In the genomic region with DNA sequence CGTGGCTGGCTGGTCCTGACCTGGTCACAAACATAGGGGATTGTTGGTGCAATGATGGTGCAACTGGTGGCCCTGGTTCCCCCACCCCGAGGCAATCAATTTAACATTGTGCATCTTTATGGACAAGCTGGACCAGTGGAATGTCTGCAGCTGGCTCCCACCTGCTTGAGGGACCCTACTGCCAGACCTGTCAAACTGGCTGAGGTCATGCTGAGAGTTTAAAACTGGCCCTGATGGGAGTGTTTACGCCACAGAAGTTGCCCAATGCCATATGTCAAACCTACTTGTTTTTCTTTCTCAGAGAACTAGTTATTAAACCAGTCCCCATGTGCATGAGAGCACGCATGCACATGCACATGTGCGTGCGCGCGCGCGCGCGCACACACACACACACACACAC, we compare ENCODE assay signal across 17 mouse cellular contexts. TPM values are rescaled to one million over a fixed set of nuclear protein-coding genes. Genes with fewer than 3 reads are reported as not detected.
A peak's percentile ranks its signal among the peaks of the same experiment; 100 is the strongest.
DNase-seq lines count a peak whose midpoint lies in the region; ATAC-seq and TF ChIP-seq lines count a peak whose summit lies in the region.
"Had no signal": no experiment of that assay in that cellular context is flagged by ENCODE, and none has a peak within 500 bp of the region (broad histone marks: within the 10 kb centered on the region; RNA-seq: fewer than 3 reads in every experiment).

No protein-coding gene starts in this region.

- H3K36me3 ChIP-seq in heart, embryonic 10.5 days = no peaks in the 10 kb centered on the region
- no peaks in the 10 kb centered on the region for H3K36me3 ChIP-seq in limb, embryonic 14.5 days (ENCODE audit: control insufficient read depth, insufficient read depth, low read length)
- H3K36me3 ChIP-seq: embryonic facial prominence, embryonic 15.5 days; forebrain, embryonic 12.5 days; hindbrain, embryonic 10.5 days; neural tube, embryonic 12.5 days had no signal

- H3K27me3 ChIP-seq in heart, embryonic 10.5 days (ENCODE audit: insufficient read depth, poor library complexity, severe bottlenecking) = no peaks in the 10 kb centered on the region
- H3K27me3 ChIP-seq in limb, embryonic 14.5 days (ENCODE audit: control insufficient read depth, insufficient read depth, low read length) = no peaks in the 10 kb centered on the region
- H3K27me3 ChIP-seq: embryonic facial prominence, embryonic 15.5 days; forebrain, embryonic 12.5 days; neural tube, embryonic 12.5 days had no signal

- no peak for ATAC-seq in limb, embryonic 14.5 days (ENCODE audit: low FRiP score, low read depth)
- ATAC-seq: midbrain, embryonic 16.5 days had no signal

- H3K9ac ChIP-seq in limb, embryonic 14.5 days (ENCODE audit: low read depth, low read length, severe bottlenecking) = no peak overlapping the region
- H3K9ac ChIP-seq: embryonic facial prominence, embryonic 15.5 days; forebrain, embryonic 12.5 days; liver, embryonic 14.5 days; neural tube, embryonic 12.5 days had no signal

- 84% methylated on average over 12 of the region's 12 CpGs for WGBS in heart, embryonic 10.5 days
- 61% methylated on average over 12 of the region's 12 CpGs for WGBS in limb, embryonic 14.5 days

- H3K4me3 ChIP-seq in layer of hippocampus, adult 2 months = no peak overlapping the region
- H3K4me3 ChIP-seq in brown adipose tissue, adult 24 weeks (ENCODE audit: insufficient read depth, low read depth, low read length) = no peak overlapping the region
- H3K4me3 ChIP-seq in heart, embryonic 10.5 days = no peak overlapping the region
- no peak overlapping the region for H3K4me3 ChIP-seq in limb, embryonic 14.5 days (replicated peaks; ENCODE audit: low read length)
- H3K4me3 ChIP-seq: embryonic facial prominence, embryonic 15.5 days; forebrain, embryonic 12.5 days; hindbrain, embryonic 10.5 days; neural tube, embryonic 12.5 days had no signal

- H3K4me1 ChIP-seq in brown adipose tissue, adult 24 weeks (ENCODE audit: control insufficient read depth, insufficient read depth, insufficient read length, low read length) = peaks cover 16% of the 10 kb centered on the region
- H3K4me1 ChIP-seq in heart, embryonic 10.5 days = peaks cover 13% of the 10 kb centered on the region
- peaks cover 3% of the 10 kb centered on the region; the same call in 1 of the 2 replicates for H3K4me1 ChIP-seq in limb, embryonic 14.5 days (ENCODE audit: control insufficient read depth, insufficient read depth, low read length)
- H3K4me1 ChIP-seq: forebrain, embryonic 12.5 days; neural tube, embryonic 12.5 days had no signal

- H3K9me3 ChIP-seq in heart, embryonic 10.5 days = no peaks in the 10 kb centered on the region
- H3K9me3 ChIP-seq in limb, embryonic 14.5 days (ENCODE audit: control insufficient read depth, low read length) = no peaks in the 10 kb centered on the region
- H3K9me3 ChIP-seq: embryonic facial prominence, embryonic 15.5 days; forebrain, embryonic 12.5 days; hindbrain, embryonic 10.5 days; neural tube, embryonic 12.5 days had no signal

- no peak for DNase-seq in layer of hippocampus, adult 2 months (ENCODE audit: low spot score in 2 of 2)
- no peak for DNase-seq in layer of hippocampus, adult 9-11 months
- no peak for DNase-seq in heart, embryonic 10.5 days (ENCODE audit: low spot score)
- DNase-seq in limb, embryonic 14.5 days (ENCODE audit: low spot score) = no peak
- no peak for DNase-seq in urinary bladder, postnatal 14 days (ENCODE audit: low spot score)
- no peak for DNase-seq in gastrocnemius, postnatal 36 days
- DNase-seq: adrenal gland, postnatal 36 days; cerebellum, postnatal 25 days; thymus, adult 18-20 months had no signal

- H3K27ac ChIP-seq in layer of hippocampus, adult 2 months = peak overlapping the region; percentile 87; the same call in 1 of the 2 replicates
- H3K27ac ChIP-seq in brown adipose tissue, adult 24 weeks (replicated peaks; ENCODE audit: low read depth, low read length) = peak overlapping the region; percentile 60
- H3K27ac ChIP-seq in heart, embryonic 10.5 days = 0 out of 2 replicates have a peak overlapping the region, but pooled peaks have one; percentile 39
- 0 out of 2 replicates have a peak overlapping the region, but pooled peaks have one; percentile 48 for H3K27ac ChIP-seq in limb, embryonic 14.5 days (replicated peaks; ENCODE audit: low read depth, low read length)
- H3K27ac ChIP-seq: embryonic facial prominence, embryonic 15.5 days; forebrain, embryonic 12.5 days; hindbrain, embryonic 10.5 days; kidney, postnatal 0 days; liver, embryonic 14.5 days; neural tube, embryonic 12.5 days had no signal

- H3K4me2 ChIP-seq in limb, embryonic 14.5 days (replicated peaks; ENCODE audit: low read depth, low read length, severe bottlenecking) = no peak overlapping the region
- H3K4me2 ChIP-seq: embryonic facial prominence, embryonic 15.5 days; forebrain, embryonic 12.5 days; neural tube, embryonic 12.5 days had no signal

- intact Hi-C loops in gastrocnemius, postnatal 36 days (cut with DNase I) = no loop called here

- TF ChIP-seq POLR2A in limb, embryonic 14.5 days (IDR thresholded peaks at IDR 0.05; ENCODE audit: borderline replicate concordance, extremely low read depth, insufficient read depth, insufficient read length) = no peak

- no peak for TF ChIP-seq CTCF in layer of hippocampus, adult 2 months (conservative IDR thresholded peaks at IDR 0.05)

RNA-seq across cellular contexts. Expression of a gene that starts 22.1 kb away (rescaled TPM):
- total RNA-seq in layer of hippocampus, adult 2 months (2021) = 100 to 1,000 TPM; 147 to 158 TPM
- 65.9 and 67.5 TPM in 2 replicates for polyA plus RNA-seq in brown adipose tissue, adult 24 weeks (2012; ENCODE audit: insufficient read depth, insufficient read length, missing spikeins)
- polyA plus RNA-seq in heart, embryonic 10.5 days (2016; fragmentation: Nextera tagmentation; extraction: Ambion mirVana) = 26.5 and 30.1 TPM in 2 replicates
- 37.4 and 49.1 TPM in 2 replicates for polyA plus RNA-seq in limb, embryonic 14.5 days (2012; rRNA removed)
- 22.2 and 28.4 TPM in 2 replicates for polyA plus RNA-seq in limb, embryonic 14.5 days (2014; fragmentation: Nextera tagmentation; extraction: Ambion mirVana)
- 10 to 100 TPM; 34.5 to 44.4 TPM for total RNA-seq in gastrocnemius, postnatal 36 days (2021)

RNA-seq across cellular contexts. Expression of a gene that starts 36.2 kb away (rescaled TPM):
- total RNA-seq in layer of hippocampus, adult 2 months (2021) = 10 to 100 TPM; 13.7 to 19.4 TPM
- polyA plus RNA-seq in brown adipose tissue, adult 24 weeks (2012; ENCODE audit: insufficient read depth, insufficient read length, missing spikeins) = 8.2 and 8.6 TPM in 2 replicates
- 22.3 and 25.7 TPM in 2 replicates for polyA plus RNA-seq in heart, embryonic 10.5 days (2016; fragmentation: Nextera tagmentation; extraction: Ambion mirVana)
- 37.4 and 41.3 TPM in 2 replicates for polyA plus RNA-seq in limb, embryonic 14.5 days (2012; rRNA removed)
- polyA plus RNA-seq in limb, embryonic 14.5 days (2014; fragmentation: Nextera tagmentation; extraction: Ambion mirVana) = 22.6 and 23.3 TPM in 2 replicates
- 10 to 100 TPM; 10.5 to 11.7 TPM for total RNA-seq in gastrocnemius, postnatal 36 days (2021)

RNA-seq across cellular contexts. Expression of a gene that starts 36.8 kb away (rescaled TPM):
- 10 to 100 TPM; 32.4 to 35.0 TPM for total RNA-seq in layer of hippocampus, adult 2 months (2021)
- 16.9 TPM in 2 replicates for polyA plus RNA-seq in brown adipose tissue, adult 24 weeks (2012; ENCODE audit: insufficient read depth, insufficient read length, missing spikeins)
- polyA plus RNA-seq in heart, embryonic 10.5 days (2016; fragmentation: Nextera tagmentation; extraction: Ambion mirVana) = 52.7 and 64.4 TPM in 2 replicates
- polyA plus RNA-seq in limb, embryonic 14.5 days (2012; rRNA removed) = 26.8 and 31.3 TPM in 2 replicates
- 59.8 and 67.6 TPM in 2 replicates for polyA plus RNA-seq in limb, embryonic 14.5 days (2014; fragmentation: Nextera tagmentation; extraction: Ambion mirVana)
- total RNA-seq in gastrocnemius, postnatal 36 days (2021) = 1 to 10 TPM; 6.3 to 7.1 TPM
